Mouse (Mus musculus): ENCODE results near the gene Uxs1.

DNA sequence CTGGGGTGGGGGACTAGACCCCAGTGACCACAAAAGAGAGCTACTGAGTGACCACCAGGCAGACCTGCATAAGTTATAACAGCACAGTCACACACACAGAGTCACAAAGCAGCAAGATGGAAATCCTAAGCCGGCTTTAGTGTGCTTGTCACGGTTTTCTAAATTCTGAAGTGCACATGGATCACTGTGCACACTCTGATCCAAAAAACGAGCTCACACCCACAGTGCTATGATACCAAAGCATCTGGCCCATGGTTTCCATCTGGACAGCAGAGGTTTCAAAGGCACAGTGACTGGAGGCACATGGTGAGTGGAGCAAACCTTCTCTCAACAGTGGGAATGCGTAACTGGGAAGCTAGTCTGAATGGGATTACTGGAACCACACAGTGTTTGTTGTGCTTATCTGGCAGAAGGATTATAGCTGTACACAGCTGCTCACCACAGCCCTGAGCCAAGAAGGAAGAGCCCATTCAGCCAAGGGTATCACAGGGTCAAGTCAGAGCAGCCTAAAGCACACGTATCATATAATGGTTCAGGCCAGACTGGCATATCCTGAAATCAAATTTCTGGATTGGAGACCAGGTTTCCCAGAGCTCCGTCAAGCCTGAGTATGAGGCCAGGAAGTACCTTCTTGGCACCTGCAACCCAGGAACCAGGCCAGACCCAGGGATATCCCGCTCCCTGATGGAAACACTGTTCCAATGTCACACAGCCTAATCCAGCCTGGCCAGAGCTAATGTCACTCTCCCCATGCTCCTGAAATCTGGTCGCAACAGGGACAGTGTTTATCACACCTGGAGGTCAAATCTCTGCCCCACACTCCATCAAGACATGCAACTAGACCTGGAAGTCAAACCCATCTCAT lies 72.9 kb downstream of the Uxs1 start:
- TF ChIP-seq CTCF (IDR thresholded peaks at IDR 0.05; ENCODE audit: low read depth): no peak
- TF ChIP-seq EP300 (optimal IDR thresholded peaks at IDR 0.05): no peak

Data from stomach, postnatal 0 days (tissue).